Mouse (Mus musculus): ENCODE data around the gene Gtpbp10. TPM values are rescaled to one million over a fixed set of nuclear protein-coding genes. Genes with fewer than 3 reads are reported as not detected.

The Gtpbp10 gene
- 32.0 and 33.0 TPM in 2 replicates for polyA plus RNA-seq (2011; ENCODE audit: insufficient read length, low read depth, missing spikeins)

GRCm38 (mm10) chr5:5559079-5559740 is at the start of gene Gtpbp10:
Gene Gtpbp10, minus strand, starts transcription at chr5:5559538.
- Histone ChIP-seq H3K4me3 (ENCODE audit: insufficient read depth, low read length) (peak within 1 kb of the TSS; percentile 65), H3K4me1 (ENCODE audit: control insufficient read depth, insufficient read depth, low read length) (peaks cover 4% of the 10 kb centered on the region; the same call in 1 of the 2 replicates), H3K27ac (ENCODE audit: insufficient read depth, low read length) (no peak within 1 kb of the TSS)
- peak; percentile 94 for TF ChIP-seq POLR2A (IDR thresholded peaks at IDR 0.05; ENCODE audit: low read depth, low read length)
- no peak; the same call in 1 of the 2 replicates for TF ChIP-seq CTCF (IDR thresholded peaks at IDR 0.05; ENCODE audit: borderline replicate concordance, insufficient read depth, low read length)

GRCm38 (mm10) chr5:5587686-5588085 is 28.3 kb upstream of the Gtpbp10 start:
- Histone ChIP-seq H3K27ac (ENCODE audit: insufficient read depth, low read length) (no peak overlapping the region), H3K4me3 (ENCODE audit: insufficient read depth, low read length) (no peak overlapping the region), H3K4me1 (ENCODE audit: control insufficient read depth, insufficient read depth, low read length) (no peaks in the 10 kb centered on the region)
- no peak for TF ChIP-seq POLR2A (IDR thresholded peaks at IDR 0.05; ENCODE audit: low read depth, low read length)
- no peak for TF ChIP-seq CTCF (IDR thresholded peaks at IDR 0.05; ENCODE audit: borderline replicate concordance, insufficient read depth, low read length)

GRCm38 (mm10) chr5:5573749-5574317 is 14.5 kb upstream of the Gtpbp10 start, which contains the start of gene Gm8773:
Gene Gm8773, plus strand, starts transcription at chr5:5573799.
- Histone ChIP-seq H3K4me1 (ENCODE audit: control insufficient read depth, insufficient read depth, low read length) (no peaks in the 10 kb centered on the region), H3K4me3 (ENCODE audit: insufficient read depth, low read length) (peak within 1 kb of the TSS; percentile 84), H3K27ac (ENCODE audit: insufficient read depth, low read length) (no peak within 1 kb of the TSS)
- TF ChIP-seq POLR2A (IDR thresholded peaks at IDR 0.05; ENCODE audit: low read depth, low read length) (peak; percentile 48; the same call in 1 of the 2 replicates), CTCF (IDR thresholded peaks at IDR 0.05; ENCODE audit: borderline replicate concordance, insufficient read depth, low read length) (no peak)

- Histone ChIP-seq H3K27ac (ENCODE audit: insufficient read depth, low read length) (peak overlapping the region; percentile 44; the same call in 1 of the 2 replicates), H3K4me3 (ENCODE audit: insufficient read depth, low read length) (no peak overlapping the region), H3K4me1 (ENCODE audit: control insufficient read depth, insufficient read depth, low read length) (peaks cover 4% of the 10 kb centered on the region; the same call in 1 of the 2 replicates)
- TF ChIP-seq POLR2A (IDR thresholded peaks at IDR 0.05; ENCODE audit: low read depth, low read length), result no peak
- no peak for TF ChIP-seq CTCF (IDR thresholded peaks at IDR 0.05; ENCODE audit: borderline replicate concordance, insufficient read depth, low read length)
Measured at GRCm38 (mm10) chr5:5562435-5562834, 3.1 kb upstream of the Gtpbp10 start.

- peaks cover 4% of the 10 kb centered on the region; the same call in 1 of the 2 replicates for H3K4me1 ChIP-seq (ENCODE audit: control insufficient read depth, insufficient read depth, low read length)
- TF ChIP-seq CTCF (IDR thresholded peaks at IDR 0.05; ENCODE audit: borderline replicate concordance, insufficient read depth, low read length) (no peak), POLR2A (IDR thresholded peaks at IDR 0.05; ENCODE audit: low read depth, low read length) (no peak)
- no peak overlapping the region for H3K4me3 ChIP-seq (ENCODE audit: insufficient read depth, low read length)
- H3K27ac ChIP-seq (ENCODE audit: insufficient read depth, low read length), result no peak overlapping the region; the same call in 1 of the 2 replicates
Measured at GRCm38 (mm10) chr5:5561041-5561706, 1.8 kb upstream of the Gtpbp10 start.

- no peak for TF ChIP-seq CTCF (IDR thresholded peaks at IDR 0.05; ENCODE audit: borderline replicate concordance, insufficient read depth, low read length)
- no peak overlapping the region for H3K27ac ChIP-seq (ENCODE audit: insufficient read depth, low read length)
- peak overlapping the region; percentile 65 for H3K4me3 ChIP-seq (ENCODE audit: insufficient read depth, low read length)
- H3K4me1 ChIP-seq (ENCODE audit: control insufficient read depth, insufficient read depth, low read length), result peaks cover 4% of the 10 kb centered on the region; the same call in 1 of the 2 replicates
Measured at GRCm38 (mm10) chr5:5559798-5560197, 460 bp upstream of the Gtpbp10 start.

- no peak overlapping the region for H3K27ac ChIP-seq (ENCODE audit: insufficient read depth, low read length)
- TF ChIP-seq POLR2A (IDR thresholded peaks at IDR 0.05; ENCODE audit: low read depth, low read length), result no peak
- no peak for TF ChIP-seq CTCF (IDR thresholded peaks at IDR 0.05; ENCODE audit: borderline replicate concordance, insufficient read depth, low read length)
- no peak overlapping the region for H3K4me3 ChIP-seq (ENCODE audit: insufficient read depth, low read length)
- H3K4me1 ChIP-seq (ENCODE audit: control insufficient read depth, insufficient read depth, low read length), result no peaks in the 10 kb centered on the region
Measured at GRCm38 (mm10) chr5:5551110-5551509, 8.2 kb downstream of the Gtpbp10 start.

GRCm38 (mm10) chr5:5540385-5540784 is 19.0 kb downstream of the Gtpbp10 start:
- Histone ChIP-seq H3K4me1 (ENCODE audit: control insufficient read depth, insufficient read depth, low read length) (no peaks in the 10 kb centered on the region; the same call in 1 of the 2 replicates), H3K27ac (ENCODE audit: insufficient read depth, low read length) (no peak overlapping the region), H3K4me3 (ENCODE audit: insufficient read depth, low read length) (no peak overlapping the region)
- no peak for TF ChIP-seq POLR2A (IDR thresholded peaks at IDR 0.05; ENCODE audit: low read depth, low read length)
- no peak for TF ChIP-seq CTCF (IDR thresholded peaks at IDR 0.05; ENCODE audit: borderline replicate concordance, insufficient read depth, low read length)

- no peak for TF ChIP-seq POLR2A (IDR thresholded peaks at IDR 0.05; ENCODE audit: low read depth, low read length)
- no peak for TF ChIP-seq CTCF (IDR thresholded peaks at IDR 0.05; ENCODE audit: borderline replicate concordance, insufficient read depth, low read length)
- Histone ChIP-seq H3K4me1 (ENCODE audit: control insufficient read depth, insufficient read depth, low read length) (no peaks in the 10 kb centered on the region; the same call in 1 of the 2 replicates), H3K27ac (ENCODE audit: insufficient read depth, low read length) (no peak overlapping the region), H3K4me3 (ENCODE audit: insufficient read depth, low read length) (no peak overlapping the region)
Measured at GRCm38 (mm10) chr5:5539771-5540170, 19.6 kb downstream of the Gtpbp10 start.
